Mouse (Mus musculus): Measurements from ENCODE around the gene Stxbp6.

Gene Stxbp6

DNA sequence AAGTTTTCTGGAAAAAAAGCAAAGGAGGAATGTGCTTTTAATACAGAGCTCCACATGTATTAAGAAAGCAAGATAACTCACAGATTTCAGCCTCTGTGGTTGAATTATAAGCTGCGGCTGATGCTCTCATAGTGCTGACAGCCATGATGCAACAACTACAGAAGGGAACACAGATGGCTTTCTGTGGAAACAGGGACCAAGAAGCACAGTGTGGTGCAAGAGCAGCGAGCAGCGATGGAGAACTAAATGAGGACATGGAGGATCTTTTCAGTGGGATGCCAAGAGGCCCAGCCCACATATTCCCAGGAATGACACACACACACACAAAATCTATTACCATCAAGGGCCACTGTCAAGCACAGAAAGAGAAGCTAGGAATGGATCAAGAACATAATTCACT lies 81.1 kb downstream of the Stxbp6 start:
- Histone ChIP-seq H3K36me3 (ENCODE audit: control insufficient read depth, insufficient read depth, low read length, poor library complexity, severe bottlenecking) (no peaks in the 10 kb centered on the region), H3K27me3 (ENCODE audit: control insufficient read depth, insufficient read depth, low read length, poor library complexity, severe bottlenecking) (no peaks in the 10 kb centered on the region)
- DNase-seq (ENCODE audit: low read depth, low spot score) = no peak

DNA sequence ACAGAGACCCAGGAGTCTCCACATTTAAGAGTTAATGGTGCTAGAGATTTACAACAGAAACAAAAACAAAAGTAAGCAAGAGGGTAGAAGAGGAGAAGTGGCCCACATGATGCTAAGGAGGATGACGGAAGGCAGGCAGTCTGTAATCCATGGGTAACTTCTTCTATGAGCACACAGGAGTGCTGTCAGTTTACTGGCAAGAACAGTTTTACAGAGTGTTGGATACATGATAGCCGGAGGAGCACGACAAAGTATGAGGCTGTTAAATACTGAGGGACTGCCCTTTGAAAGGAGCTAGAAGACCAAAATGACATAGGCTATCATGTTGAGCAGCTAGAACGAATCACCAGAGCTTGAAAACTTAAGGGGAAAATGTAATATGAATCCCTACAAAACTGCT lies 81.7 kb downstream of the Stxbp6 start:
- H3K36me3 ChIP-seq (ENCODE audit: control insufficient read depth, insufficient read depth, low read length, poor library complexity, severe bottlenecking) = no peaks in the 10 kb centered on the region
- no peak for DNase-seq (ENCODE audit: low read depth, low spot score)
- no peaks in the 10 kb centered on the region for H3K27me3 ChIP-seq (ENCODE audit: control insufficient read depth, insufficient read depth, low read length, poor library complexity, severe bottlenecking)

- no peak for DNase-seq (ENCODE audit: low read depth, low spot score)
- H3K36me3 ChIP-seq (ENCODE audit: control insufficient read depth, insufficient read depth, low read length, poor library complexity, severe bottlenecking) = no peaks in the 10 kb centered on the region
- H3K27me3 ChIP-seq (ENCODE audit: control insufficient read depth, insufficient read depth, low read length, poor library complexity, severe bottlenecking) = no peaks in the 10 kb centered on the region
Observed at GRCm38 (mm10) chr12:44990379-44990778, 84.1 kb downstream of the Stxbp6 start.

DNA sequence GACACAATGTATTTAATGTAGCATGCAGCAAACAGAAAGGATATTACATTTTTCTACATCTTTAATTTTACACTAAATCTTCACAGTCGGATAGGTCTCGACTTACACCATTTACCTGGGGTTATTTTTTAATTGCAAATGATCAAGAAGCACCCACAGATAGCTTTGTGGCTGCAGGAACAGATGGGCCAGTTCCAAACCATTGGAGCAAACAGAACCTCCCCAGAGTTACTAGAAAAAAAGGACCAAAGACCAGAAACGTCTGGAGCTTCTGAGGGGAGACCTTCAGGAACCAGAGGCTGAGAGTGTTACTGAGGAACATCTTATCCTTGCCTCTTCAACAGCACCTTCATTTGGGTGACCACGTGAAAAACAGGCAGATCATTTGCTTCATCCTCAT lies 85.5 kb downstream of the Stxbp6 start:
- DNase-seq (ENCODE audit: low read depth, low spot score) = no peak
- H3K36me3 ChIP-seq (ENCODE audit: control insufficient read depth, insufficient read depth, low read length, poor library complexity, severe bottlenecking) = no peaks in the 10 kb centered on the region
- H3K27me3 ChIP-seq (ENCODE audit: control insufficient read depth, insufficient read depth, low read length, poor library complexity, severe bottlenecking) = no peaks in the 10 kb centered on the region

GRCm38 (mm10) chr12:44987762-44988161 lies 86.7 kb downstream of the Stxbp6 start:
- no peaks in the 10 kb centered on the region for H3K36me3 ChIP-seq (ENCODE audit: control insufficient read depth, insufficient read depth, low read length, poor library complexity, severe bottlenecking)
- DNase-seq (ENCODE audit: low read depth, low spot score) = no peak
- no peaks in the 10 kb centered on the region for H3K27me3 ChIP-seq (ENCODE audit: control insufficient read depth, insufficient read depth, low read length, poor library complexity, severe bottlenecking)

GRCm38 (mm10) chr12:44979316-44979848 lies 95.1 kb downstream of the Stxbp6 start:
- Histone ChIP-seq H3K36me3 (ENCODE audit: control insufficient read depth, insufficient read depth, low read length, poor library complexity, severe bottlenecking) (no peaks in the 10 kb centered on the region), H3K27me3 (ENCODE audit: control insufficient read depth, insufficient read depth, low read length, poor library complexity, severe bottlenecking) (no peaks in the 10 kb centered on the region)
- no peak for DNase-seq (ENCODE audit: low read depth, low spot score)

DNA sequence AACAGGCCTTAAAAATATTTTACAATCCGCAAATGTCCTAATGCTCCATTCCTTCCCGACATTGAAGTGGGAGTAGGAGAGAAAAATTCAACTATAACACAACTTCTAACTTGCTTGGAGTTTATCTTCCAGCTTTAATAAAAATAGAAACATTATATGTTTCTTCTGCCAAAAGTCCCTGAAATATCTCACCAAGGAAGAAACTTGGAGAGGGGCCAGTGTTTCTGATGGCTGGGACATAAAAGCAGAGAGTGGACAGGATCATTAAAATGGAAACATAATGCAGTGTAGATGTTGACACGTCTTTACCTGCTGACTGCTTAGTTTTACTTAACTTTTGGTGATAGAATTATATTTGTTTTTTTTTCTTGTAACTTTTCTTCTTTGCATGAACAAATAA lies 99.2 kb downstream of the Stxbp6 start:
- Histone ChIP-seq H3K36me3 (ENCODE audit: control insufficient read depth, insufficient read depth, low read length, poor library complexity, severe bottlenecking) (no peaks in the 10 kb centered on the region), H3K27me3 (ENCODE audit: control insufficient read depth, insufficient read depth, low read length, poor library complexity, severe bottlenecking) (no peaks in the 10 kb centered on the region)
- no peak for DNase-seq (ENCODE audit: low read depth, low spot score)

GRCm38 (mm10) chr12:44971477-44971876 lies 103.0 kb downstream of the Stxbp6 start:
- Histone ChIP-seq H3K36me3 (ENCODE audit: control insufficient read depth, insufficient read depth, low read length, poor library complexity, severe bottlenecking) (no peaks in the 10 kb centered on the region), H3K27me3 (ENCODE audit: control insufficient read depth, insufficient read depth, low read length, poor library complexity, severe bottlenecking) (no peaks in the 10 kb centered on the region)
- no peak for DNase-seq (ENCODE audit: low read depth, low spot score)

GRCm38 (mm10) chr12:44967448-44967847 lies 107.1 kb downstream of the Stxbp6 start:
- H3K36me3 ChIP-seq (ENCODE audit: control insufficient read depth, insufficient read depth, low read length, poor library complexity, severe bottlenecking) = no peaks in the 10 kb centered on the region
- no peak for DNase-seq (ENCODE audit: low read depth, low spot score)
- no peaks in the 10 kb centered on the region for H3K27me3 ChIP-seq (ENCODE audit: control insufficient read depth, insufficient read depth, low read length, poor library complexity, severe bottlenecking)

DNA sequence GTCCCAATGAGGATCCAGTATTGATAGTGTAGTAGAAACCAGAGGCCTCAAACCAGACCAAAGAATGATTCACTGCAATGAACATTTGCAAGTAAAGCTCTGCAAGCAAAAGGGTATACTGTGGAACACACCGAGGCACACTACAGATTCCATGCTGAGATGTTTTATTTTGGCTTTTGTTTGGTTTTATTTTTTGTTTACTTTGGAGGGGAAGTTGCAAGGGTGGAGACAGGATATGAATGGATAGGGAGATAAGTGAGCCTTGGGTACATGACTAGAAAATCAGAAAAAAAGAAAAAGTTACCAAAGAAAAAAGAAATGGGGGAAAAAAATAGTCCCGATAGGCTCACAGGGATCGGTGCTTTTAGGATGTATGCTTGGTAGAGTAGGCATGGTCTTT lies 117.0 kb downstream of the Stxbp6 start:
- DNase-seq (ENCODE audit: low read depth, low spot score) = no peak
- H3K36me3 ChIP-seq (ENCODE audit: control insufficient read depth, insufficient read depth, low read length, poor library complexity, severe bottlenecking) = no peaks in the 10 kb centered on the region
- H3K27me3 ChIP-seq (ENCODE audit: control insufficient read depth, insufficient read depth, low read length, poor library complexity, severe bottlenecking) = no peaks in the 10 kb centered on the region

- Histone ChIP-seq H3K27me3 (ENCODE audit: control insufficient read depth, insufficient read depth, low read length, poor library complexity, severe bottlenecking) (no peaks in the 10 kb centered on the region), H3K36me3 (ENCODE audit: control insufficient read depth, insufficient read depth, low read length, poor library complexity, severe bottlenecking) (no peaks in the 10 kb centered on the region)
- no peak for DNase-seq (ENCODE audit: low read depth, low spot score)
Observed at GRCm38 (mm10) chr12:44953121-44953520, 121.4 kb downstream of the Stxbp6 start.

DNA sequence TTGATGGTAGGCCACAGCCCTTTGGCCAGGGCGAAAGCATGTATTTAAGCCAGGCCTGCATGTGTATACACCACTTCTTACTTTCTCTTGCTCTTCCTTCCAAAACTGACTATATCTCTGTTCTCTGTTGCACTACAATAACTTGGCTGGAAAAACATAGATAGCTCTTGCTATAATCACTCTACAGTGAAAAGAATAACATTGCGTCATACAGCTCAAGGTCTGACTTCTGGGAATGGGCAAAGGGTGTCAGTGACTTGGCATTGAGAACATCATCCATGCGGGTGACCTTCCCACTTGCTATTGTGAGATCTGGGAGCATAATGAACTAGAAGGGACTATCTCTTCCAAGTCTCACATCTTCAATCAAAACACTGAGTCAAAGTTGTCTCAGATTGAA lies 122.4 kb downstream of the Stxbp6 start:
- DNase-seq (ENCODE audit: low read depth, low spot score) = no peak
- no peaks in the 10 kb centered on the region for H3K36me3 ChIP-seq (ENCODE audit: control insufficient read depth, insufficient read depth, low read length, poor library complexity, severe bottlenecking)
- no peaks in the 10 kb centered on the region for H3K27me3 ChIP-seq (ENCODE audit: control insufficient read depth, insufficient read depth, low read length, poor library complexity, severe bottlenecking)

DNA sequence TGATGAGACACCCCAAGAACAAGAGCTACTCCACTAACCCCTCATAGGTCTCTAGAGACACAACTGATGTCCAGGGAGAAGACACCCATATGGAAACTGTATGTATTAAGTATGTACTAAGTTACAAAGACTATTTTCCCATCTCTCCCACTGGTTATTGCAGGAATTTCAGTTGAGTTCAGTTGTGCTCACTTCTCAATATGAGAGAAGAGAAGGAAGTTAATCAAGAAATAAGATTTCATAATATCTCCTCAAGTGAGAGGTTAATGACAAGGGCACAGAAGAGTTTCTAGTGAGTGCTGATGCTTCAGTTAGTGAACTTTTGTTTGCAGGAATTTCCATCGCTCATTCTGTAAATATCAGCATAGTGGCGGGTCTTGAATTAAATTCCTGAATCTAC lies 124.0 kb downstream of the Stxbp6 start:
- Histone ChIP-seq H3K36me3 (ENCODE audit: control insufficient read depth, insufficient read depth, low read length, poor library complexity, severe bottlenecking) (no peaks in the 10 kb centered on the region), H3K27me3 (ENCODE audit: control insufficient read depth, insufficient read depth, low read length, poor library complexity, severe bottlenecking) (no peaks in the 10 kb centered on the region)
- DNase-seq (ENCODE audit: low read depth, low spot score) = no peak

DNA sequence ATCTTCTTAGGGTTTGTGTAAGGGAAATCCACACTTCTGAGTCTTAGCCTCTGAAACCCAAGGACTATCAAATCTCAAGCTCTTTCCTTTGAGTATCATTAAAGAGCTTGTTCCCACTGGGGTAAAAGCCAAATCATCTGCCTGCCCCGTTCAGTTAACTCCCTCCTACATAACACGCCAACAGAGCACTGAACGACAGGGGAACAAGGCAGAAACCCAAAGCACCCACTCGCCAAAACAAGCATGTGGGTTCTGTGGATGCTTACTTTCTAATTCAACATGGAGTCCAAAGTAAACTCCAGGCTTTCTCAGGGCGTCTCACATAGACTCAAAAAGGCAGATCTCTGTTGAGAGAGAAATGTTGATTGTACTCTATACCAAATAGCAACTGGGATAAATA lies 126.7 kb downstream of the Stxbp6 start:
- Histone ChIP-seq H3K27me3 (ENCODE audit: control insufficient read depth, insufficient read depth, low read length, poor library complexity, severe bottlenecking) (no peaks in the 10 kb centered on the region), H3K36me3 (ENCODE audit: control insufficient read depth, insufficient read depth, low read length, poor library complexity, severe bottlenecking) (no peaks in the 10 kb centered on the region)
- no peak for DNase-seq (ENCODE audit: low read depth, low spot score)

- no peak for DNase-seq (ENCODE audit: low read depth, low spot score)
Observed at GRCm38 (mm10) chr12:44940325-44940724, 134.2 kb downstream of the Stxbp6 start.

DNA sequence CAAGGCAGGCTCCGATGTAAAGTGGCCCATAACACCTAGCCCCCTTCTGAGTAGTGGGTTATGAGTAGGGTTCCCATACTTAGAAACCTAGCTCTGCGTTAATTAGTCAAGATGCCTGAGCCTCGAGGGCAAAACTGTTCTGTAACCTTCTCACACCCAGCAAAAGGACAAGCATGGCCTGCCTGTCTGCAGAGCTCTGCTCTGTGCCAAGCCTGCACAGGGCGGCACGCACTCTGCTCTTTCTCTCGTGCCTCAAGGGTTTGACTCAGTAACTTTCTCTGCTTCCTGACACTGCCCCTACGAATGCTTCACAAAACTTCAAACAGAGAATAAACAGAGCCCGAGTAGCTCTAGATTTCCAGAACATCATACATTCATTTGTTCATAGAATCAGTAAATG lies 135.4 kb downstream of the Stxbp6 start:
- Histone ChIP-seq H3K36me3 (ENCODE audit: control insufficient read depth, insufficient read depth, low read length, poor library complexity, severe bottlenecking) (no peaks in the 10 kb centered on the region), H3K27me3 (ENCODE audit: control insufficient read depth, insufficient read depth, low read length, poor library complexity, severe bottlenecking) (no peaks in the 10 kb centered on the region)
- DNase-seq (ENCODE audit: low read depth, low spot score) = no peak

More at GRCm38 (mm10) chr12:44940325-44940724, 134.2 kb downstream of the Stxbp6 start:
- no peaks in the 10 kb centered on the region for H3K27me3 ChIP-seq (ENCODE audit: control insufficient read depth, insufficient read depth, low read length, poor library complexity, severe bottlenecking)
- H3K36me3 ChIP-seq (ENCODE audit: control insufficient read depth, insufficient read depth, low read length, poor library complexity, severe bottlenecking) = no peaks in the 10 kb centered on the region
